Mouse (Mus musculus) Patski (cell line): ENCODE results near the gene Map3k20. TPM values are rescaled to one million over a fixed set of nuclear protein-coding genes. Genes with fewer than 3 reads are reported as not detected.

Source experiments
- ATAC-seq: fragments of 100-300 bp; one replicate; pipeline ENCODE4 v1.8.0; 2021
- CTCF ChIA-PET: fragments of 350-600 bp; sonication (Branson Sonifier 250); formaldehyde crosslinking; loops from one replicate; lab custom pipeline; 2022; ENCODE audit warnings: inconsistent platforms; lab: Charles Lee
- POLR2A ChIA-PET: fragments of 350-600 bp; sonication (Branson Sonifier 250); formaldehyde crosslinking; loops from one replicate; lab custom pipeline; 2022; ENCODE audit warnings: antibody characterized with exemption, inconsistent platforms; lab: Charles Lee
- DNase-seq: peaks from one replicate; pipeline ENCODE4 v3.0.0-alpha.2; 2011; ENCODE audit warnings: low read depth, low spot score
- H3K27me3 ChIP-seq: fragments of 371-371 bp; one replicate; pipeline ENCODE4 v1.5.1; 2021
- CTCF ChIP-seq: fragments of 100-300 bp; IDR thresholded peaks from one replicate; pipeline ENCODE4 v1.5.1; 2021
- in situ Hi-C: fragments of 300-500 bp; cut with MboI; formaldehyde crosslinking; loops from 3 replicates; pipeline ENCODE4 v1.11.1; 2018; ENCODE audit warnings: low pct_unique_long_range_greater_than_20kb, mixed read lengths
- polyA plus RNA-seq: library from polyadenylated mRNA; unstranded; gene quantifications from one replicate; pipeline ENCODE4 v1.2.3, GENCODE M21; 2021

Gene Map3k20
- polyA plus RNA-seq, 1 experiment from 2014 or later: 43.6 TPM

DNA sequence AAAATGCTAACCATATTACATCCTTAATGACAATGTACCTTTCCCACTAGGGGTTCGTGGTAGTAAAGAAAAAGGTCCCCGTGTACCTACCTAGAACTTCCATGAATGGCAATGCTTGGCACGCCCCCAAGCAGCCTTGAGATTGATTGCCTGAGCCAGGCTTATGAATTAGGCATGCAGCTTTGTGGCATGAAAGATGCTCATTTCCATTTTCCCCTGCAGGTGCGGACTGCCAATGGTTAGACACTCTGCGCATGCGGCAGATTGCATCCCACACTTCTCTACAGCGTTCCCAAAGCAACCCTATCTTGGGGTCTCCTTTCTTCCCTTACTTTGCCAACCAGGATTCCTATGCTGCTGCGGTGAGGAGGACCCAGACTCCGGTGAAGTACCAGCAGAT lies 155.6 kb downstream of the Map3k20 start:
- in situ Hi-C loops: no loop called here
- no peak for TF ChIP-seq CTCF
- POLR2A ChIA-PET: no interaction called here
- no peaks in the 10 kb centered on the region for H3K27me3 ChIP-seq
- DNase-seq: no peak
- CTCF ChIA-PET: no interaction called here
- no peak for ATAC-seq

DNA sequence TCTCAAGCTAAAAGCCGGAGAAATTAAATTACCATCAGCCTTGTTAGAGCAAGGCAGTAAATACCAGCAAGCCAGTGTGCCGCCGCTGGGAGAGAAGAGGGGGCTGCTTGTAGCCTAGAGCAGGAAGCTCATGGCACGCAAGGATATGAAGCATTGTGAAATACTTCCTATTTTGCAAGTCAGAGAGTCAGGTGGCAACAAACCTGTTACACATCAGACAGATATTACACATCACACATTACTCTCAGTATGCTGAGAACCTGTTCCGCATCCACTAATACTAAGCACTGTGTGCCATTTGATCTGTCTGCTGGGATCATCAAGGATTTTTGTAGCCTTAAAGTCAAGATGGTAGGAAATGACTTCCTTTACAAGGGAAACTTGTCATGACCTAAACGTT lies 157.4 kb downstream of the Map3k20 start:
- DNase-seq (no peak), ATAC-seq (no peak)
- in situ Hi-C loops: no loop called here
- ChIA-PET CTCF (no interaction called here), POLR2A (no interaction called here)
- H3K27me3 ChIP-seq: no peaks in the 10 kb centered on the region
- no peak for TF ChIP-seq CTCF

- no peak for DNase-seq
- ATAC-seq: no peak
- in situ Hi-C loops: no loop called here
- no peaks in the 10 kb centered on the region for H3K27me3 ChIP-seq
- CTCF ChIA-PET: no interaction called here
- POLR2A ChIA-PET: no interaction called here
- TF ChIP-seq CTCF: no peak
Observed at GRCm38 (mm10) chr2:72443960-72444359, 158.5 kb downstream of the Map3k20 start.

DNA sequence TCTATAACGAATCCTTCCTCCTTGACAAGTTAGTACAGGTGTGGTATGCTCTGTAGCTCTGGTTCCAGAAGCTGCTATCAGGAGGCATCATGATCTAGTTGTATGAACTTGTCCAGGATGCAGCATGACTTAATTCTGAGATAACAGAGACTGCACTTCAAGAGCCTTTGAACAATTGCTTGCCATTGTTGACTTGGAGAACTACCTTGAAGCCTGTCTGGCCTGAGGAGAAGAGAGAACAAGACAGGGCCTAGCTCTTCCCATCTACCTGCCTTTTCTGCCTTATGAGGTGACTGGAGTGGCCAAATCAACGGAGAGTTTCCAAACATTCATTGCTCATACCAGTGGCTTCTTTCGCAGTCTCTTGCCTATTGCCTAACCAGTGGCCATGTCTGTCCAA lies 160.7 kb downstream of the Map3k20 start:
- DNase-seq: no peak
- CTCF ChIA-PET: no interaction called here

GRCm38 (mm10) chr2:72446615-72447014 lies 161.2 kb downstream of the Map3k20 start:
- in situ Hi-C loops: no loop called here
- H3K27me3 ChIP-seq: no peaks in the 10 kb centered on the region
- DNase-seq: peak; percentile 85
- ATAC-seq: peak; percentile 76
- ChIA-PET CTCF (no interaction called here), POLR2A (no interaction called here)
- no peak for TF ChIP-seq CTCF

More for the DNA sequence above, 160.7 kb downstream of the Map3k20 start:
- POLR2A ChIA-PET: interaction anchor here (0.6 kb wide), 1 partner anchor 229 kb away, joined by 5 read pairs; no protein-coding TSS in a partner anchor
- no peak for TF ChIP-seq CTCF
- peak; percentile 39 for ATAC-seq
- in situ Hi-C loops: no loop called here
- H3K27me3 ChIP-seq: no peaks in the 10 kb centered on the region

- in situ Hi-C loops: no loop called here
- ChIA-PET POLR2A (no interaction called here), CTCF (no interaction called here)
- ATAC-seq (no peak), DNase-seq (no peak)
- H3K27me3 ChIP-seq: no peaks in the 10 kb centered on the region
- no peak for TF ChIP-seq CTCF
Observed at GRCm38 (mm10) chr2:72453563-72453962, 168.1 kb downstream of the Map3k20 start.

DNA sequence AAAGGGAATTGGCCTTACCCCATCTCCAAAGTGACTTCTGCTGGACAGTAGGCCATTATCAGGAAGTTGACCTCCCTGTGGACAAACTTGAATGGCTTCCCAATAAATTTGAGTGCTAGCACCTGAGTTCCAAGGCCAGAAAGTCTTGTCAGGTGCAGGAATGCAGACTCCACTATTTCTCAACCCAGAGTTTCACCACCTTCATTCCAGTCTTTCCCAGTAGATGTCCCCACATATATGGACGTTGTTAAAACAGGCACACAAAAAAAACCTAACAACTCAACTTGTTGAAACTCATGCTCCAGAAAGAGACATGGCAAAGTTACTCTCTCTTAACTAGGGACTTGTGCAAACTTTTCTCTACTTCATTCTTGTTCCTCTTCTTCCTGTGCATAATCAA lies 170.8 kb downstream of the Map3k20 start:
- DNase-seq: no peak
- no peak for TF ChIP-seq CTCF
- CTCF ChIA-PET: no interaction called here
- in situ Hi-C loops: no loop called here
- H3K27me3 ChIP-seq: no peaks in the 10 kb centered on the region
- ATAC-seq: no peak
- POLR2A ChIA-PET: no interaction called here

- TF ChIP-seq CTCF: no peak
- ChIA-PET POLR2A (no interaction called here), CTCF (interaction anchor here (0.7 to 1.5 kb wide), 2 partner anchors 12 to 109 kb away, joined by 3 to 5 read pairs; no protein-coding TSS in a partner anchor)
- ATAC-seq (no peak), DNase-seq (no peak)
- in situ Hi-C loops: no loop called here
- H3K27me3 ChIP-seq: peaks cover 4% of the 10 kb centered on the region
Observed at GRCm38 (mm10) chr2:72464376-72465014, 179.1 kb downstream of the Map3k20 start.

- H3K27me3 ChIP-seq: peaks cover 4% of the 10 kb centered on the region
- ChIA-PET POLR2A (no interaction called here), CTCF (no interaction called here)
- no peak for ATAC-seq
- DNase-seq: no peak
- no peak for TF ChIP-seq CTCF
- in situ Hi-C loops: no loop called here
Observed at GRCm38 (mm10) chr2:72467604-72468003, 182.2 kb downstream of the Map3k20 start.

DNA sequence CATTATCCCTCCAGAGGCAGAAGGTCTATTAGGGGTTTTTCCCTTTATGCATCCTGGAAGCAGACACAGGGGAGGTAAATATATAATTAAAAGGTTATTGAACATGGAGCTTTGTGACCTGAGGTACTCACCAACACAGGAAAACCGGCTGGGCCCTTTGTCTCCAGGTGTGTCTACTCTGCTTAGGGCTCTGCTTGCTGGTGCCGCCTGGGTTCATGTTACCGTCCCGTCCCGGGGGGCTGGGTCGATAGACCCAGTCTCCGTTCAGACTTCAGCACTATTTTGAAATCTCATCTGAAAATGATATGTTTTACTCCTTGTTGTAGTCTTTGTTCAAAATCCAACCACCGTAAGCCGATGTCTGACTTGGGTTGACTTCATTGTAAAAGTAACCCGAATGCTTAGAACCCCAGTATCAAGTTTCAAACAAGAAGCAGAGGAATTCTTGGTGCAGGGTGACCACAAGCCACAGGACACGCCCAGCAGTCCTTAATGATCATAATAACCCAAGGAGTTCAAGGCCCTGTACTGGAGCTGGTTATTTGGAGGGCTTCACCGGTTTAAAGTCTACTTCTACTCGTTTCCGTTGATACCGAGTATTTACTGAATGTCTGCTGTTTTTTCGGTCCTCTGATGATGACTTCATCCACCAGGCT lies 186.1 kb downstream of the Map3k20 start:
- DNase-seq (no peak), ATAC-seq (no peak)
- ChIA-PET POLR2A (no interaction called here), CTCF (no interaction called here)
- in situ Hi-C loops: no loop called here
- TF ChIP-seq CTCF: no peak
- H3K27me3 ChIP-seq: no peaks in the 10 kb centered on the region

DNA sequence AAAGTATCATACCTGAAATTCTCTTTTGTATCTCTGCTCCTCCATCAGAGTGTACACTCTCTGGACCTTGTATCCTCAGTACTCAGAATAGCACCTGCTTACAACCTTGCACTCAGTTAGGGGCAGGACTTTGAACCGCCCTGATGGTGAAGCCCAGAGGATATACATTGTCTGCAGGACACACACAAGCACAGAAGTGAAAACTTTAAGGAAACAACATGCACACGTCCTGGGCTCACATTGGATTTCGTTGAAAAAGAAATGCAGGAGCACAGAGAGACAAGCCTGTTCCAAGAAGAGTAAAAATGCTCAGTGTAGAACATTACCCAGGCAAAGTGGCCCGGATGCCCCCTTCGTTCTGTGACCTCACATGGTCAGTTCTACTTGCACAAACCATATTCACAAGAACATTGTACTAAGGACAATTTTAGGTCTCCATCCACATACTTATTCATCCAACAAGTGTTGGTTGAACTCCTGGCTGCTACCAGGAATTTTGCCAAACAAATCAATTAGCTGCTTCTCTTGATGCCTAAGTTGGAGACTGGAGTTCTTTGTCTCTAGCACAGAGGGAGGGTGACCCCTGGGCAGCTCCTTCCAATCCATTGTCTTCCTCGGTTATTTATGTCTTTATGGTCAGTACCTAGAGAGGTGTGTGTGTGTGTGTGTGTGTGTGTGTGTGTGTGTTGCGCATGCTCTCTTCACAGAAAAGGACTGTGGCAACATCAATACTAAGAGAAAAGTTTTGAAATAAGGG lies 189.3 kb downstream of the Map3k20 start:
- in situ Hi-C loops: no loop called here

More for the DNA sequence above, 189.3 kb downstream of the Map3k20 start:
- no peak for DNase-seq
- TF ChIP-seq CTCF: no peak
- ChIA-PET POLR2A (no interaction called here), CTCF (interaction anchor here (1.4 kb wide), 1 partner anchor 12 kb away, joined by 4 read pairs; no protein-coding TSS in a partner anchor)
- no peak for ATAC-seq
- no peaks in the 10 kb centered on the region for H3K27me3 ChIP-seq
